Mouse (Mus musculus): ENCODE measurements around the gene Inpp5e. TPM values are rescaled to one million over a fixed set of nuclear protein-coding genes. Genes with fewer than 3 reads are reported as not detected.

Gene Inpp5e
- polyA plus RNA-seq, 1 experiment from 2014 or later: 17.2 TPM

- Histone ChIP-seq H3K9me3 (no peaks in the 10 kb centered on the region), H3K36me3 (no peaks in the 10 kb centered on the region), H3K4me3 (replicated peaks) (no peak overlapping the region), H3K4me1 (no peaks in the 10 kb centered on the region), H3K27me3 (replicated peaks) (no peaks in the 10 kb centered on the region), H3K9ac (no peak overlapping the region), H3K4me2 (no peak overlapping the region), H3K27ac (no peak overlapping the region)
- 85% methylated on average over 13 of the region's 13 CpGs for WGBS
- ATAC-seq (ENCODE audit: insufficient read depth, low FRiP score, low read depth): 0 out of 2 replicates have a peak, but pooled peaks have one; percentile 11
Observed at GRCm38 (mm10) chr2:26358667-26359320, 50.2 kb downstream of the Inpp5e start.

GRCm38 (mm10) chr2:26357484-26357883 is 51.5 kb downstream of the Inpp5e start:
- no peak overlapping the region for H3K4me2 ChIP-seq
- no peaks in the 10 kb centered on the region for H3K27me3 ChIP-seq (replicated peaks)
- peak; percentile 30; the same call in 1 of the 2 replicates for ATAC-seq (ENCODE audit: insufficient read depth, low FRiP score, low read depth)
- H3K36me3 ChIP-seq: no peaks in the 10 kb centered on the region
- H3K27ac ChIP-seq: no peak overlapping the region
- no peak overlapping the region for H3K9ac ChIP-seq
- WGBS: 54% methylated on average over 15 of the region's 15 CpGs
- no peaks in the 10 kb centered on the region for H3K9me3 ChIP-seq
- H3K4me1 ChIP-seq: no peaks in the 10 kb centered on the region; the same call in 1 of the 2 replicates
- no peak overlapping the region for H3K4me3 ChIP-seq (replicated peaks)

- Histone ChIP-seq H3K4me2 (no peak overlapping the region), H3K27me3 (replicated peaks) (no peaks in the 10 kb centered on the region), H3K9ac (no peak overlapping the region), H3K4me3 (replicated peaks) (no peak overlapping the region), H3K4me1 (no peaks in the 10 kb centered on the region; the same call in 1 of the 2 replicates), H3K27ac (no peak overlapping the region), H3K36me3 (no peaks in the 10 kb centered on the region), H3K9me3 (no peaks in the 10 kb centered on the region)
- no peak for ATAC-seq (ENCODE audit: insufficient read depth, low FRiP score, low read depth)
- 75% methylated on average over 7 of the region's 7 CpGs for WGBS
Observed at GRCm38 (mm10) chr2:26356678-26357077, 52.3 kb downstream of the Inpp5e start.

GRCm38 (mm10) chr2:26356231-26356630 is 52.8 kb downstream of the Inpp5e start:
- H3K4me2 ChIP-seq: no peak overlapping the region
- no peaks in the 10 kb centered on the region for H3K27me3 ChIP-seq (replicated peaks)
- peaks cover 2% of the 10 kb centered on the region; the same call in 1 of the 2 replicates for H3K4me1 ChIP-seq
- no peaks in the 10 kb centered on the region for H3K36me3 ChIP-seq
- WGBS: 84% methylated on average over 4 of the region's 4 CpGs
- H3K27ac ChIP-seq: no peak overlapping the region
- no peak for ATAC-seq (ENCODE audit: insufficient read depth, low FRiP score, low read depth)
- H3K9ac ChIP-seq: no peak overlapping the region
- H3K9me3 ChIP-seq: no peaks in the 10 kb centered on the region
- H3K4me3 ChIP-seq (replicated peaks): no peak overlapping the region

- no peak overlapping the region for H3K4me3 ChIP-seq (replicated peaks)
- no peak overlapping the region for H3K4me2 ChIP-seq
- no peak for ATAC-seq (ENCODE audit: insufficient read depth, low FRiP score, low read depth)
- H3K27me3 ChIP-seq (replicated peaks): no peaks in the 10 kb centered on the region
- whole genome bisulfite sequencing: 86% methylated on average over 4 of the region's 4 CpGs
- no peak overlapping the region for H3K27ac ChIP-seq
- no peak overlapping the region for H3K9ac ChIP-seq
- no peaks in the 10 kb centered on the region for H3K36me3 ChIP-seq
- peaks cover 10% of the 10 kb centered on the region for H3K4me1 ChIP-seq
- H3K9me3 ChIP-seq: no peaks in the 10 kb centered on the region
Observed at GRCm38 (mm10) chr2:26354401-26354800, 54.6 kb downstream of the Inpp5e start.

GRCm38 (mm10) chr2:26353066-26353980 is 55.7 kb downstream of the Inpp5e start:
- H3K4me3 ChIP-seq (replicated peaks): peak overlapping the region; percentile 68
- H3K4me1 ChIP-seq: peaks cover 10% of the 10 kb centered on the region
- no peak for ATAC-seq (ENCODE audit: insufficient read depth, low FRiP score, low read depth)
- H3K9ac ChIP-seq: no peak overlapping the region
- H3K4me2 ChIP-seq: peak overlapping the region; percentile 92
- H3K27me3 ChIP-seq (replicated peaks): no peaks in the 10 kb centered on the region
- H3K27ac ChIP-seq: no peak overlapping the region
- WGBS: 86% methylated on average over 11 of the region's 11 CpGs
- no peaks in the 10 kb centered on the region for H3K9me3 ChIP-seq
- H3K36me3 ChIP-seq: no peaks in the 10 kb centered on the region

GRCm38 (mm10) chr2:26352291-26352910 is 56.6 kb downstream of the Inpp5e start:
- WGBS: 3% methylated on average over 36 of the region's 36 CpGs
- Histone ChIP-seq H3K9ac (peak overlapping the region; percentile 64), H3K27ac (peak overlapping the region; percentile 58; the same call in 1 of the 2 replicates)

GRCm38 (mm10) chr2:26351358-26352290 is 57.4 kb downstream of the Inpp5e start, which contains the start of gene Dnlz:
Gene Dnlz, minus strand, starts transcription at chr2:26352110.
- H3K4me3 ChIP-seq (replicated peaks): peak within 1 kb of the TSS; percentile 68
- 2% methylated on average over 62 of the region's 62 CpGs for WGBS

More at GRCm38 (mm10) chr2:26352291-26352910, 56.6 kb downstream of the Inpp5e start:
- Histone ChIP-seq H3K4me3 (replicated peaks) (peak overlapping the region; percentile 68), H3K36me3 (0 out of 2 replicates have a peak, but pooled peaks cover under 1% of the 10 kb centered on the region), H3K27me3 (replicated peaks) (no peaks in the 10 kb centered on the region), H3K4me2 (peak overlapping the region; percentile 92), H3K9me3 (no peaks in the 10 kb centered on the region), H3K4me1 (peaks cover 10% of the 10 kb centered on the region)
- ATAC-seq (ENCODE audit: insufficient read depth, low FRiP score, low read depth): no peak

GRCm38 (mm10) chr2:26348241-26348640 is 60.8 kb downstream of the Inpp5e start:
- Histone ChIP-seq H3K36me3 (peaks cover 26% of the 10 kb centered on the region; the same call in 1 of the 2 replicates), H3K9me3 (no peaks in the 10 kb centered on the region), H3K27ac (peak overlapping the region; percentile 57), H3K9ac (no peak overlapping the region), H3K4me1 (peaks cover 15% of the 10 kb centered on the region), H3K4me2 (no peak overlapping the region), H3K27me3 (replicated peaks) (no peaks in the 10 kb centered on the region), H3K4me3 (replicated peaks) (no peak overlapping the region)
- ATAC-seq (ENCODE audit: insufficient read depth, low FRiP score, low read depth): no peak
- 47% methylated on average over 6 of the region's 6 CpGs for WGBS

More at GRCm38 (mm10) chr2:26351358-26352290, 57.4 kb downstream of the Inpp5e start, which contains the start of gene Dnlz:
- Histone ChIP-seq H3K27me3 (replicated peaks) (no peaks in the 10 kb centered on the region), H3K4me2 (peak within 1 kb of the TSS; percentile 92), H3K4me1 (peaks cover 10% of the 10 kb centered on the region), H3K9ac (peak within 1 kb of the TSS; percentile 92), H3K36me3 (peaks cover 8% of the 10 kb centered on the region; the same call in 1 of the 2 replicates), H3K9me3 (no peaks in the 10 kb centered on the region), H3K27ac (peak within 1 kb of the TSS; percentile 87)
- ATAC-seq (ENCODE audit: insufficient read depth, low FRiP score, low read depth): peak; percentile 77

Data from stomach, embryonic 15.5 days (tissue).